Mouse (Mus musculus): ENCODE results near the gene Pfkm. TPM values are rescaled to one million over a fixed set of nuclear protein-coding genes. Genes with fewer than 3 reads are reported as not detected.

Pfkm gene
- total RNA-seq, 2 experiments from 2014 or later: 399 to 431 TPM

- peak; percentile 92 to 93 for DNase-seq (ENCODE audit: low spot score in 2 of 2)
Observed at GRCm38 (mm10) chr15:98167645-98168621, 75.5 kb downstream of the Pfkm start.

- no peak for DNase-seq (ENCODE audit: low spot score in 2 of 2)
Observed at GRCm38 (mm10) chr15:98168622-98169004, 76.2 kb downstream of the Pfkm start.

GRCm38 (mm10) chr15:98170365-98170764 is 78.0 kb downstream of the Pfkm start:
- DNase-seq (ENCODE audit: low spot score in 2 of 2): peak; percentile 52 to 60

GRCm38 (mm10) chr15:98170917-98171316 is 78.5 kb downstream of the Pfkm start:
- DNase-seq (ENCODE audit: low spot score in 2 of 2): no peak

GRCm38 (mm10) chr15:98172113-98172512 is 79.7 kb downstream of the Pfkm start:
- no peak for DNase-seq (ENCODE audit: low spot score in 2 of 2)

GRCm38 (mm10) chr15:98173821-98174220 is 81.4 kb downstream of the Pfkm start:
- peak; percentile 74 to 81 for DNase-seq (ENCODE audit: low spot score in 2 of 2)

- no peak for DNase-seq (ENCODE audit: low spot score in 2 of 2)
Observed at GRCm38 (mm10) chr15:98177320-98177719, 84.9 kb downstream of the Pfkm start.

- no peak for DNase-seq (ENCODE audit: low spot score in 2 of 2)
Observed at GRCm38 (mm10) chr15:98180567-98181131, 88.3 kb downstream of the Pfkm start.

GRCm38 (mm10) chr15:98181132-98181711 is 88.8 kb downstream of the Pfkm start:
- DNase-seq (ENCODE audit: low spot score in 2 of 2): peak; percentile 92 to 94

Other genes with a start within 250 kb of the Pfkm start
- gene Hdac7, start 248.1 kb upstream of the Pfkm start, total RNA-seq (2021): 10 to 100 TPM; 31.5 to 36.1 TPM
- gene Vdr, start 182.0 kb upstream of the Pfkm start, total RNA-seq (2021): 1 to 10 TPM in 1 of 2 experiments, under 1 TPM in 1; 0.75 to 2.3 TPM
- gene Tmem106c, start 128.4 kb upstream of the Pfkm start, total RNA-seq (2021): 10 to 100 TPM; 33.2 to 34.9 TPM
- under 1 TPM; 0.86 to 0.91 TPM for gene Col2a1, start 87.9 kb upstream of the Pfkm start, total RNA-seq (2021)
- 10 to 100 TPM; 11.7 to 11.8 TPM for gene Senp1, start 1.2 kb downstream of the Pfkm start, total RNA-seq (2021)
- gene Asb8, start 73.0 kb downstream of the Pfkm start, total RNA-seq (2021): 10 to 100 TPM; 49.5 to 53.6 TPM
- 10 to 100 TPM; 22.5 to 23.2 TPM for gene Ccdc184, start 74.6 kb downstream of the Pfkm start, total RNA-seq (2021)
- not detected for gene Olfr288, start 103.0 kb downstream of the Pfkm start, total RNA-seq (2021)
- gene Gm44579, start 128.4 kb downstream of the Pfkm start, total RNA-seq (2021): under 1 TPM in 1 of 2 experiments, not detected in 1; 0.37 TPM
- 1 to 10 TPM; 3.9 to 4.9 TPM for gene Olfr287, start 128.5 kb downstream of the Pfkm start, total RNA-seq (2021)
- gene Olfr286, start 141.9 kb downstream of the Pfkm start, total RNA-seq (2021): not detected
- not detected for gene H1fnt, start 164.7 kb downstream of the Pfkm start, total RNA-seq (2021)
- 1 to 10 TPM; 6.6 to 7.1 TPM for gene Zfp641, start 203.6 kb downstream of the Pfkm start, total RNA-seq (2021)
- gene Olfr285, start 224.8 kb downstream of the Pfkm start, total RNA-seq (2021): not detected
- not detected for gene Olfr284, start 248.4 kb downstream of the Pfkm start, total RNA-seq (2021)